Mouse (Mus musculus) forebrain, embryonic 14.5 days (tissue): ENCODE measurements around the gene Lamtor1. TPM values are rescaled to one million over a fixed set of nuclear protein-coding genes. Genes with fewer than 3 reads are reported as not detected.

Experiments used
- ATAC-seq: fragments of 200-750 bp; cut with Nextera tagmentation; 2 replicates; pipeline ENCODE4 v1.8.0; 2017; ENCODE audit warnings: mild to moderate bottlenecking, moderate library complexity
- DNase-seq: peaks from one replicate; pipeline ENCODE4 v3.0.0-alpha.2; 2015; ENCODE audit warnings: low spot score
- H3K27ac ChIP-seq: fragments of 300-500 bp; sonication (generic); 2 replicates; pipeline ENCODE4 v1.5.1; 2014; ENCODE audit warnings: low read depth, mild to moderate bottlenecking, control low read depth, low read length, moderate library complexity
- H3K27me3 ChIP-seq: fragments of 300-500 bp; sonication (generic); replicated peaks from 2 replicates; pipeline ENCODE4 v1.6.1; 2014; ENCODE audit warnings: low read length, control low read depth, mixed read lengths; ENCODE audit not compliant: control insufficient read depth, insufficient read depth
- H3K36me3 ChIP-seq: fragments of 300-500 bp; sonication (generic); 2 replicates; pipeline ENCODE4 v1.6.1; 2014; ENCODE audit warnings: low read length, control low read depth; ENCODE audit not compliant: control insufficient read depth, insufficient read depth
- H3K4me1 ChIP-seq: fragments of 300-500 bp; sonication (generic); 2 replicates; pipeline ENCODE4 v1.6.1; 2014; ENCODE audit warnings: antibody characterized with exemption, low read length, control low read depth; ENCODE audit not compliant: control insufficient read depth, insufficient read depth
- H3K4me2 ChIP-seq: fragments of 300-500 bp; sonication (generic); 2 replicates; pipeline ENCODE4 v1.6.1; 2014; ENCODE audit warnings: mild to moderate bottlenecking, control low read depth, low read length
- H3K4me3 ChIP-seq: fragments of 300-500 bp; sonication (generic); 2 replicates; pipeline ENCODE4 v1.5.1; 2014; ENCODE audit warnings: low read depth, low read length, control low read depth
- H3K9ac ChIP-seq: fragments of 300-500 bp; sonication (generic); 2 replicates; pipeline ENCODE4 v1.6.1; 2014; ENCODE audit warnings: mild to moderate bottlenecking, low read length, control low read depth, moderate library complexity
- H3K9me3 ChIP-seq: fragments of 300-500 bp; sonication (generic); replicated peaks from 2 replicates; pipeline ENCODE4 v1.6.1; 2016; ENCODE audit warnings: low read length, control low read depth, mixed read lengths; ENCODE audit not compliant: control insufficient read depth
- WGBS: fragments of 180-500 bp; shearing (Covaris S2); extraction: QIAGEN DNeasy Blood & Tissue Kit; methylation state at CpG from one replicate; pipeline ENCODE4 v1.1.7; 2014; 5-methylcytosine and 5-hydroxymethylcytosine counted together
- polyA plus RNA-seq: library from polyadenylated mRNA; unstranded; fragments of >200 nt; fragmentation: Nextera tagmentation; extraction: Ambion mirVana; gene quantifications from 2 replicates; pipeline ENCODE4 v1.2.1, GENCODE M21; 2014

The Lamtor1 gene
- polyA plus RNA-seq, 1 experiment from 2014 or later = 201 TPM

GRCm38 (mm10) chr7:101968751-101969150 lies 63.0 kb downstream of the Lamtor1 start:
- H3K9ac ChIP-seq = peak overlapping the region; percentile 95; the same call in 1 of the 2 replicates
- WGBS = 50% methylated on average over 2 of the region's 2 CpGs

GRCm38 (mm10) chr7:101969694-101970428 lies 64.2 kb downstream of the Lamtor1 start:
- peaks cover 23% of the 10 kb centered on the region for H3K4me1 ChIP-seq
- H3K36me3 ChIP-seq = no peaks in the 10 kb centered on the region
- H3K9ac ChIP-seq = peak overlapping the region; percentile 95
- peak; percentile 91 for DNase-seq
- WGBS = 1% methylated on average over 37 of the region's 53 CpGs
- peak overlapping the region; percentile 63 for H3K4me2 ChIP-seq
- no peaks in the 10 kb centered on the region for H3K27me3 ChIP-seq
- no peaks in the 10 kb centered on the region for H3K9me3 ChIP-seq
- peak overlapping the region; percentile 100 for H3K27ac ChIP-seq
- peak; percentile 92 for ATAC-seq
- peak overlapping the region; percentile 68 for H3K4me3 ChIP-seq

More at GRCm38 (mm10) chr7:101968751-101969150, 63.0 kb downstream of the Lamtor1 start:
- DNase-seq (no peak), ATAC-seq (no peak)
- Histone ChIP-seq H3K36me3 (no peaks in the 10 kb centered on the region), H3K4me3 (no peak overlapping the region), H3K4me2 (peak overlapping the region; percentile 63), H3K4me1 (peaks cover 16% of the 10 kb centered on the region), H3K9me3 (no peaks in the 10 kb centered on the region), H3K27ac (peak overlapping the region; percentile 100), H3K27me3 (no peaks in the 10 kb centered on the region)

GRCm38 (mm10) chr7:101970429-101970775 lies 64.7 kb downstream of the Lamtor1 start:
- H3K4me3 ChIP-seq = peak overlapping the region; percentile 68
- H3K9me3 ChIP-seq = no peaks in the 10 kb centered on the region
- peak overlapping the region; percentile 95 for H3K9ac ChIP-seq
- DNase-seq (peak; percentile 97), ATAC-seq (peak; percentile 75)
- peak overlapping the region; percentile 100 for H3K27ac ChIP-seq
- H3K4me2 ChIP-seq = peak overlapping the region; percentile 63
- H3K27me3 ChIP-seq = no peaks in the 10 kb centered on the region
- H3K36me3 ChIP-seq = no peaks in the 10 kb centered on the region
- H3K4me1 ChIP-seq = peaks cover 23% of the 10 kb centered on the region
- 0% methylated on average over 14 of the region's 17 CpGs for WGBS

GRCm38 (mm10) chr7:101970821-101971461 lies 65.2 kb downstream of the Lamtor1 start:
- no peaks in the 10 kb centered on the region for H3K36me3 ChIP-seq
- peak overlapping the region; percentile 100 for H3K27ac ChIP-seq
- DNase-seq (peak; percentile 94), ATAC-seq (peak; percentile 80)
- H3K9ac ChIP-seq = peak overlapping the region; percentile 95
- H3K4me1 ChIP-seq = peaks cover 23% of the 10 kb centered on the region
- WGBS = 1% methylated on average over 19 of the region's 19 CpGs
- peak overlapping the region; percentile 63 for H3K4me2 ChIP-seq
- H3K27me3 ChIP-seq = no peaks in the 10 kb centered on the region
- H3K9me3 ChIP-seq = no peaks in the 10 kb centered on the region
- H3K4me3 ChIP-seq = peak overlapping the region; percentile 68

GRCm38 (mm10) chr7:101971721-101972120 lies 66.0 kb downstream of the Lamtor1 start:
- H3K4me1 ChIP-seq = peaks cover 23% of the 10 kb centered on the region
- no peaks in the 10 kb centered on the region for H3K36me3 ChIP-seq
- ATAC-seq = no peak
- peak overlapping the region; percentile 63 for H3K4me2 ChIP-seq
- peak overlapping the region; percentile 68 for H3K4me3 ChIP-seq
- DNase-seq = no peak
- H3K27me3 ChIP-seq = no peaks in the 10 kb centered on the region
- H3K27ac ChIP-seq = peak overlapping the region; percentile 100
- H3K9ac ChIP-seq = peak overlapping the region; percentile 95
- 30% methylated on average over 2 of the region's 2 CpGs for WGBS
- H3K9me3 ChIP-seq = no peaks in the 10 kb centered on the region

GRCm38 (mm10) chr7:101973730-101974129 lies 68.0 kb downstream of the Lamtor1 start:
- Histone ChIP-seq H3K27me3 (no peaks in the 10 kb centered on the region), H3K4me2 (no peak overlapping the region), H3K36me3 (no peaks in the 10 kb centered on the region), H3K9me3 (no peaks in the 10 kb centered on the region), H3K4me3 (no peak overlapping the region), H3K4me1 (peaks cover 21% of the 10 kb centered on the region), H3K27ac (no peak overlapping the region), H3K9ac (no peak overlapping the region)
- DNase-seq (no peak), ATAC-seq (no peak)
- 84% methylated on average over 3 of the region's 3 CpGs for WGBS

GRCm38 (mm10) chr7:101974505-101974904 lies 68.8 kb downstream of the Lamtor1 start:
- H3K4me1 ChIP-seq = peaks cover 17% of the 10 kb centered on the region
- ATAC-seq (no peak), DNase-seq (no peak)
- H3K36me3 ChIP-seq = no peaks in the 10 kb centered on the region
- H3K27me3 ChIP-seq = no peaks in the 10 kb centered on the region
- H3K4me3 ChIP-seq = no peak overlapping the region
- H3K4me2 ChIP-seq = no peak overlapping the region
- 73% methylated on average over 2 of the region's 2 CpGs for WGBS
- H3K9ac ChIP-seq = no peak overlapping the region
- no peak overlapping the region for H3K27ac ChIP-seq
- no peaks in the 10 kb centered on the region for H3K9me3 ChIP-seq
